Mouse (Mus musculus): Measurements from ENCODE around the gene Glt8d1. TPM values are rescaled to one million over a fixed set of nuclear protein-coding genes. Genes with fewer than 3 reads are reported as not detected.

Glt8d1 gene
- polyA plus RNA-seq, 1 experiment from 2014 or later, result 17.1 TPM

Other genes with a start within 250 kb of the Glt8d1 start
- gene Tmem110, start 175.8 kb upstream of the Glt8d1 start, polyA plus RNA-seq (2015; fragmentation: Nextera tagmentation; extraction: Ambion mirVana), result 8.8 and 8.9 TPM in 2 replicates
- 1.1 and 1.6 TPM in 2 replicates for gene Mustn1, start 122.2 kb upstream of the Glt8d1 start, polyA plus RNA-seq (2015; fragmentation: Nextera tagmentation; extraction: Ambion mirVana)
- gene Itih4, start 114.9 kb upstream of the Glt8d1 start, polyA plus RNA-seq (2015; fragmentation: Nextera tagmentation; extraction: Ambion mirVana), result 205 and 267 TPM in 2 replicates
- gene Itih3, start 77.6 kb upstream of the Glt8d1 start, polyA plus RNA-seq (2015; fragmentation: Nextera tagmentation; extraction: Ambion mirVana), result 434 and 589 TPM in 2 replicates
- gene Itih1, start 58.1 kb upstream of the Glt8d1 start, polyA plus RNA-seq (2015; fragmentation: Nextera tagmentation; extraction: Ambion mirVana), result 53.8 and 71.1 TPM in 2 replicates
- 3.5 and 4.1 TPM in 2 replicates for gene Nek4, start 50.0 kb upstream of the Glt8d1 start, polyA plus RNA-seq (2015; fragmentation: Nextera tagmentation; extraction: Ambion mirVana)
- 230 and 264 TPM in 2 replicates for gene Spcs1, start 272 bp downstream of the Glt8d1 start, polyA plus RNA-seq (2015; fragmentation: Nextera tagmentation; extraction: Ambion mirVana)
- gene Pbrm1, start 17.7 kb downstream of the Glt8d1 start, polyA plus RNA-seq (2015; fragmentation: Nextera tagmentation; extraction: Ambion mirVana), result 53.3 and 55.6 TPM in 2 replicates
- 63.6 and 63.9 TPM in 2 replicates for gene Gnl3, start 17.8 kb downstream of the Glt8d1 start, polyA plus RNA-seq (2015; fragmentation: Nextera tagmentation; extraction: Ambion mirVana)
- 49.9 and 60.7 TPM in 2 replicates for gene Smim4, start 127.6 kb downstream of the Glt8d1 start, polyA plus RNA-seq (2015; fragmentation: Nextera tagmentation; extraction: Ambion mirVana)
- gene Nt5dc2, start 129.7 kb downstream of the Glt8d1 start, polyA plus RNA-seq (2015; fragmentation: Nextera tagmentation; extraction: Ambion mirVana), result 167 and 213 TPM in 2 replicates
- gene Stab1, start 167.2 kb downstream of the Glt8d1 start, polyA plus RNA-seq (2015; fragmentation: Nextera tagmentation; extraction: Ambion mirVana), result 22.0 and 27.4 TPM in 2 replicates
- 66.4 and 66.7 TPM in 2 replicates for gene Tnnc1, start 206.9 kb downstream of the Glt8d1 start, polyA plus RNA-seq (2015; fragmentation: Nextera tagmentation; extraction: Ambion mirVana)
- gene Nisch, start 215.5 kb downstream of the Glt8d1 start, polyA plus RNA-seq (2015; fragmentation: Nextera tagmentation; extraction: Ambion mirVana), result 92.3 and 115 TPM in 2 replicates
- 0.03 and 0.08 TPM in 2 replicates for gene Sema3g, start 216.5 kb downstream of the Glt8d1 start, polyA plus RNA-seq (2015; fragmentation: Nextera tagmentation; extraction: Ambion mirVana)
- gene Phf7, start 249.9 kb downstream of the Glt8d1 start, polyA plus RNA-seq (2015; fragmentation: Nextera tagmentation; extraction: Ambion mirVana), result 5.6 and 6.3 TPM in 2 replicates

Measured in liver, embryonic 15.5 days (tissue).